Mouse (Mus musculus) CH12.LX (cell line): ENCODE measurements around the gene Tm7sf3. TPM values are rescaled to one million over a fixed set of nuclear protein-coding genes. Genes with fewer than 3 reads are reported as not detected.

ENCODE experiments used
- DNase-seq: peaks from one replicate; pipeline ENCODE4 v3.0.0-alpha.2; 2013; ENCODE audit errors: extremely low read depth
- H3K27ac ChIP-seq: 2 replicates; pipeline ENCODE4 v1.5.1; 2012; ENCODE audit warnings: low read depth, mild to moderate bottlenecking, control low read depth, moderate library complexity; ENCODE audit not compliant: insufficient read depth
- H3K27me3 ChIP-seq: replicated peaks from 2 replicates; pipeline ENCODE3; 2012; ENCODE audit warnings: inconsistent platforms
- H3K36me3 ChIP-seq, 2 experiments: replicated peaks in 1 of 2; 2 replicates each; pipeline versions ENCODE3 to v1.6.1; 2012; ENCODE audit warnings: inconsistent platforms in 1 of 2, low read length in 1 of 2, mild to moderate bottlenecking in 1 of 2, mixed read lengths in 1 of 2, moderate library complexity in 1 of 2; ENCODE audit not compliant: control insufficient read depth in 1 of 2, insufficient read depth in 1 of 2
- H3K4me1 ChIP-seq, 2 experiments: 2 replicates each; pipeline ENCODE4 v1.6.1; 2012; ENCODE audit warnings: inconsistent platforms in 1 of 2, moderate library complexity in 1 of 2; ENCODE audit not compliant: insufficient read depth in 2 of 2, control insufficient read depth in 1 of 2
- H3K4me2 ChIP-seq: 2 replicates; pipeline ENCODE4 v1.6.1; 2012; ENCODE audit warnings: low read depth, mild to moderate bottlenecking, control low read depth; ENCODE audit not compliant: poor library complexity, insufficient read depth, severe bottlenecking
- H3K4me3 ChIP-seq, 3 experiments: fragments of 150-350 bp in 1 of 3; sonication (generic) in 1 of 3; replicated peaks in 1 of 3; 2 replicates each; pipeline versions ENCODE3 to v1.5.1; 2011 to 2012; ENCODE audit warnings: low read depth in 2 of 3, low read length in 2 of 3, mild to moderate bottlenecking in 2 of 3, moderate library complexity in 2 of 3, control low read depth in 1 of 3, improper control_type of control experiment in 1 of 3, inconsistent platforms in 1 of 3, mixed read lengths in 1 of 3; ENCODE audit not compliant: poor library complexity in 1 of 3
- H3K79me2 ChIP-seq: replicated peaks from 2 replicates; pipeline ENCODE4 v1.6.1; 2012; ENCODE audit warnings: mild to moderate bottlenecking, moderate library complexity; ENCODE audit not compliant: control insufficient read depth, poor library complexity, insufficient read depth, severe bottlenecking; ENCODE audit errors: extremely low read depth
- H3K9ac ChIP-seq: 2 replicates; pipeline ENCODE4 v1.6.1; 2012; ENCODE audit warnings: low read depth, mild to moderate bottlenecking, control low read depth, moderate library complexity; ENCODE audit not compliant: insufficient read depth
- H3K9me3 ChIP-seq: replicated peaks from 2 replicates; pipeline ENCODE3; 2012; ENCODE audit warnings: low read length, inconsistent platforms, mixed read lengths
- BHLHE40 ChIP-seq: IDR thresholded peaks from 2 replicates; pipeline ENCODE4 v1.6.1; 2011; ENCODE audit warnings: mild to moderate bottlenecking, low read depth, low read length, improper control_type of control experiment
- CHD1 ChIP-seq: IDR thresholded peaks from 2 replicates; pipeline ENCODE4 v1.6.1; 2012; ENCODE audit warnings: low read depth, low read length, improper control_type of control experiment, inconsistent platforms
- CHD2 ChIP-seq: IDR thresholded peaks from 2 replicates; pipeline ENCODE4 v1.6.1; 2011; ENCODE audit warnings: low read length, improper control_type of control experiment
- CTCF ChIP-seq, 2 experiments: IDR thresholded peaks in 1 of 2; conservative IDR thresholded peaks in 1 of 2; 2 replicates each; pipeline ENCODE4 v1.5.1; 2011 to 2012; ENCODE audit warnings: low read depth in 2 of 2, low read length in 2 of 2, improper control_type of control experiment in 1 of 2, inconsistent platforms in 1 of 2, mild to moderate bottlenecking in 1 of 2, moderate library complexity in 1 of 2
- E2F4 ChIP-seq: IDR thresholded peaks from 2 replicates; pipeline ENCODE4 v1.6.1; 2011; ENCODE audit warnings: low read depth, low read length, improper control_type of control experiment; ENCODE audit not compliant: insufficient replicate concordance
- GABPA ChIP-seq: IDR thresholded peaks from 2 replicates; pipeline ENCODE4 v1.6.1; 2012; ENCODE audit warnings: low read depth, low read length, improper control_type of control experiment, inconsistent platforms; ENCODE audit not compliant: insufficient replicate concordance
- HCFC1 ChIP-seq: IDR thresholded peaks from 2 replicates; pipeline ENCODE4 v1.6.1; 2012; ENCODE audit warnings: low read depth, mild to moderate bottlenecking, inconsistent platforms, low read length, improper control_type of control experiment
- JUN ChIP-seq: IDR thresholded peaks from 2 replicates; pipeline ENCODE4 v1.6.1; 2011; ENCODE audit warnings: low read depth, mild to moderate bottlenecking, low read length, improper control_type of control experiment, moderate library complexity; ENCODE audit not compliant: insufficient read depth
- KAT2A ChIP-seq: IDR thresholded peaks from 2 replicates; pipeline ENCODE4 v1.6.1; 2012; ENCODE audit warnings: low read length, improper control_type of control experiment, inconsistent platforms; ENCODE audit not compliant: insufficient replicate concordance
- MAFK ChIP-seq: IDR thresholded peaks from 2 replicates; pipeline ENCODE4 v1.6.1; 2011; ENCODE audit warnings: low read length, improper control_type of control experiment; ENCODE audit not compliant: insufficient replicate concordance
- MAX ChIP-seq: IDR thresholded peaks from 2 replicates; pipeline ENCODE4 v1.6.1; 2011; ENCODE audit warnings: low read length, improper control_type of control experiment
- MAZ ChIP-seq: IDR thresholded peaks from 2 replicates; pipeline ENCODE4 v1.6.1; 2012; ENCODE audit warnings: low read depth, mild to moderate bottlenecking, inconsistent platforms, low read length, improper control_type of control experiment, moderate library complexity
- MEF2A ChIP-seq: IDR thresholded peaks from 2 replicates; pipeline ENCODE4 v1.6.1; 2014; ENCODE audit warnings: low read depth, mild to moderate bottlenecking, inconsistent platforms, low read length, improper control_type of control experiment, borderline replicate concordance
- MYC ChIP-seq: IDR thresholded peaks from 2 replicates; pipeline ENCODE4 v1.6.1; 2011; ENCODE audit warnings: low read depth, mild to moderate bottlenecking, improper control_type of control experiment, low read length
- NRF1 ChIP-seq: IDR thresholded peaks from 2 replicates; pipeline ENCODE4 v1.6.1; 2014; ENCODE audit warnings: low read depth, mild to moderate bottlenecking, inconsistent platforms, low read length, improper control_type of control experiment, moderate library complexity
- PAX5 ChIP-seq: IDR thresholded peaks from 2 replicates; pipeline ENCODE4 v1.6.1; 2012; ENCODE audit warnings: low read length, inconsistent platforms, mixed read lengths
- POLR2A ChIP-seq: IDR thresholded peaks from 2 replicates; pipeline ENCODE4 v1.6.1; 2011; ENCODE audit warnings: low read depth, mild to moderate bottlenecking, improper control_type of control experiment, low read length
- POLR2AphosphoS2 ChIP-seq: IDR thresholded peaks from 2 replicates; pipeline ENCODE4 v1.6.1; 2011; ENCODE audit warnings: low read depth, low read length, improper control_type of control experiment
- SMC3 ChIP-seq: IDR thresholded peaks from 2 replicates; pipeline ENCODE4 v1.6.1; 2011; ENCODE audit warnings: low read depth, low read length, improper control_type of control experiment
- TBP ChIP-seq: conservative IDR thresholded peaks from 2 replicates; pipeline ENCODE4 v1.6.1; 2011; ENCODE audit warnings: low read depth, low read length, improper control_type of control experiment
- TCF12 ChIP-seq: IDR thresholded peaks from 2 replicates; pipeline ENCODE4 v1.6.1; 2014; ENCODE audit warnings: low read depth, mild to moderate bottlenecking, inconsistent platforms, low read length, improper control_type of control experiment
- USF1 ChIP-seq: IDR thresholded peaks from 2 replicates; pipeline ENCODE4 v1.6.1; 2014; ENCODE audit warnings: low read depth, mild to moderate bottlenecking, inconsistent platforms, low read length, improper control_type of control experiment
- ZKSCAN1 ChIP-seq: IDR thresholded peaks from 2 replicates; pipeline ENCODE4 v1.6.1; 2012; ENCODE audit warnings: low read depth, inconsistent platforms, low read length, improper control_type of control experiment, borderline replicate concordance
- ZNF384 ChIP-seq: IDR thresholded peaks from 2 replicates; pipeline ENCODE4 v1.6.1; 2012; ENCODE audit warnings: low read depth, low read length, improper control_type of control experiment, inconsistent platforms
- dilution Hi-C: fragments of 300-500 bp; cut with MboI; formaldehyde crosslinking; loops from 2 replicates; pipeline ENCODE4 v1.14.3; 2020; ENCODE audit warnings: low sequenced_read_pairs; ENCODE audit not compliant: extremely low pct_unique_long_range_greater_than_20kb, extremely low pct_ligation_motif_present
- in situ Hi-C: fragments of 300-500 bp; cut with MboI; formaldehyde crosslinking; loops from 3 replicates; pipeline ENCODE4 v1.14.3; 2019; ENCODE audit warnings: low sequenced_read_pairs, low pct_ligation_motif_present, low pct_unique_long_range_greater_than_20kb, mixed read lengths
- polyA plus RNA-seq: library from polyadenylated mRNA; unstranded; fragments of >175 nt; gene quantifications from 2 replicates; pipeline ENCODE4 v1.2.1, GENCODE M21; 2012; ENCODE audit warnings: low read depth; ENCODE audit not compliant: insufficient read length
- total RNA-seq, 2 experiments: library from RNA; depleted of rRNA; stranded (reverse); fragments of 300-350 nt in 1 of 2; fragments of >200 nt in 1 of 2; gene quantifications; 2 replicates each; pipeline ENCODE4 v1.2.3; 2012 to 2014

The Tm7sf3 gene
- total and polyA plus RNA-seq, 3 experiments = 11.4 to 23.9 (median 13.4) TPM

- no peak overlapping the region for H3K4me3 ChIP-seq
- DNase-seq = no peak
These were observed 10.8 kb downstream of the Tm7sf3 start for GRCm38 (mm10) chr6:146631847-146632246.

GRCm38 (mm10) chr6:146630961-146631360 lies 11.7 kb downstream of the Tm7sf3 start:
- TF ChIP-seq CHD2 (no peak), BHLHE40 (no peak), MAX (no peak), CHD1 (no peak), ZKSCAN1 (no peak), E2F4 (no peak)
- TF ChIP-seq, all 38 proteins: peak for 0
- Histone ChIP-seq H3K4me1 (peaks cover 12 to 13% of the 10 kb centered on the region in 2 experiments), H3K36me3 (peaks cover 0 to 3% of the 10 kb centered on the region in 2 experiments), H3K9ac (no peak overlapping the region), H3K27ac (no peak overlapping the region), H3K4me3 (no peak overlapping the region), H3K27me3 (no peaks in the 10 kb centered on the region), H3K79me2 (no peaks in the 10 kb centered on the region), H3K4me2 (no peak overlapping the region), H3K9me3 (no peaks in the 10 kb centered on the region)
- in situ Hi-C loops = no loop called here
- dilution Hi-C loops = no loop called here
- no peak for DNase-seq

More at GRCm38 (mm10) chr6:146631847-146632246, 10.8 kb downstream of the Tm7sf3 start:
- no peaks in the 10 kb centered on the region for H3K9me3 ChIP-seq
- no peaks in the 10 kb centered on the region for H3K27me3 ChIP-seq
- peaks cover 12 to 13% of the 10 kb centered on the region in 2 experiments for H3K4me1 ChIP-seq
- TF ChIP-seq CHD2 (no peak), PAX5 (no peak), NRF1 (no peak), MAFK (no peak), USF1 (no peak), POLR2AphosphoS2 (no peak), CHD1 (no peak), CTCF (conservative IDR thresholded peaks at IDR 0.05 in 1 of 2, IDR thresholded peaks at IDR 0.05 in 1 of 2; ENCODE audit: low read depth in 2 of 2, low read length in 2 of 2) (no peak)
- dilution Hi-C loops (no loop called here), in situ Hi-C loops (no loop called here)
- no peak overlapping the region for H3K4me2 ChIP-seq
- no peaks in the 10 kb centered on the region for H3K79me2 ChIP-seq
- no peak overlapping the region for H3K9ac ChIP-seq
- no peak overlapping the region for H3K27ac ChIP-seq
- no peaks in the 10 kb centered on the region for H3K36me3 ChIP-seq

GRCm38 (mm10) chr6:146629781-146630756 lies 12.6 kb downstream of the Tm7sf3 start:
- Histone ChIP-seq H3K27ac (no peak overlapping the region), H3K9ac (no peak overlapping the region)
- TF ChIP-seq MYC (no peak), HCFC1 (no peak), POLR2A (no peak), TCF12 (no peak), ZNF384 (no peak), MEF2A (no peak), GABPA (no peak), SMC3 (no peak), NRF1 (no peak), KAT2A (no peak), E2F4 (no peak), MAZ (no peak), TBP (no peak), JUN (no peak), MAX (no peak)

More at GRCm38 (mm10) chr6:146629781-146630756, 12.6 kb downstream of the Tm7sf3 start:
- Histone ChIP-seq H3K36me3 (peaks cover 0 to 6% of the 10 kb centered on the region in 2 experiments), H3K27me3 (no peaks in the 10 kb centered on the region), H3K79me2 (no peaks in the 10 kb centered on the region), H3K4me1 (peaks cover 12 to 13% of the 10 kb centered on the region in 2 experiments), H3K4me3 (no peak overlapping the region), H3K9me3 (no peaks in the 10 kb centered on the region), H3K4me2 (no peak overlapping the region)
- no peak for DNase-seq
- in situ Hi-C loops = no loop called here
- dilution Hi-C loops = no loop called here
